Mouse (Mus musculus): ENCODE data around the gene Luc7l. TPM values are rescaled to one million over a fixed set of nuclear protein-coding genes. Genes with fewer than 3 reads are reported as not detected.

Luc7l gene
- total and polyA plus RNA-seq, 3 experiments, result 58.4 to 59.2 TPM; not detected in 1

DNA sequence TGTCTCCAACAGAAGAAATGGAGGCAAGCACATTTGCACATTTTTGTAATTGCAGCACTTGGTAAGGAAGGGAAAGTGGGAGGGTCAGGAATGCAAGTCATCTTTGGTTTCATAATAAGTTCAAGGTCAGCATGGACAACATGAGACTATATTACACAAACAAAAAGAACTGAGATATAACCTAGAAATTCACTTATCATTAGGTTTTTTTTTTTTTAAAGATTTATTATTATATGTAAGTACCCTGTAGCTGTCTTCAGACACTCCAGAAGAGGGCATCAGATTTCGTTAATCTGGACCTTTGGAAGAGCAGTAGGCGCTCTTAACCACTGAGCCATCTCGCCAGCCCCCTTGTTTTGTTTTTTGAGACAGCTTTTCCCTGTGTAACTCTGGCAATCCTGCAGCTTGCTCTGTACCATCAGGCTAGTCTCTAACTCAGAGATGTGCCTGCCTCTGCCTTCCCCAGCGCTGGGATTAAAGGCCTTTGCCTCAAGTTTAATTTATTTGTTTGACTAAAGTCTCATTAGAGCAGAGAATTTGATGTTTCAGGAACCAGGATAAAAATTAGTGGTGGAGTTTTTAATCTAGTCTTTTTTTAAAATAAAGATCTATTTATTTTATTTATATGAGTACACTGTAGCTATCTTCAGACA, 684 bp upstream of the Luc7l start:
- Histone ChIP-seq H3K9ac (ENCODE audit: control insufficient read depth, low read depth, low read length, poor library complexity, severe bottlenecking) (peak overlapping the region; percentile 97), H3K4me1 (ENCODE audit: control insufficient read depth in 1 of 2, insufficient read depth in 2 of 2, low read length in 2 of 2) (peaks cover 7% of the 10 kb centered on the region in 2 experiments; a peak in 2 of 4 replicates), H3K9me3 (replicated peaks; ENCODE audit: insufficient read depth, low read length) (no peaks in the 10 kb centered on the region), H3K4me3 (ENCODE audit: control insufficient read depth in 1 of 2, insufficient read depth in 1 of 2, low read depth in 2 of 2, low read length in 2 of 2) (peak overlapping the region; percentile 85 to 95), H3K36me3 (ENCODE audit: control insufficient read depth in 1 of 2, insufficient read depth in 2 of 2, low read length in 2 of 2) (peaks cover 25 to 27% of the 10 kb centered on the region in 2 experiments), H3K27ac (ENCODE audit: control insufficient read depth, low read depth, low read length) (peak overlapping the region; percentile 93), H3K27me3 (ENCODE audit: control insufficient read depth in 1 of 2, insufficient read depth in 2 of 2, low read length in 2 of 2) (no peaks in the 10 kb centered on the region), H3K79me2 (ENCODE audit: control insufficient read depth, insufficient read depth, low read length, poor library complexity) (peaks cover 39% of the 10 kb centered on the region)
- peak; percentile 52 for DNase-seq (ENCODE audit: low read depth, low spot score)
- no peak for TF ChIP-seq RAD21 (IDR thresholded peaks at IDR 0.05; ENCODE audit: low read depth, low read length)
- TF ChIP-seq KAT2A (conservative IDR thresholded peaks at IDR 0.05; ENCODE audit: low read depth, low read length), result no peak
- TF ChIP-seq SMC3 (IDR thresholded peaks at IDR 0.05; ENCODE audit: low read depth, low read length), result no peak
- TF ChIP-seq ZNF384 (IDR thresholded peaks at IDR 0.05; ENCODE audit: low read depth, low read length), result peak; percentile 69
- TF ChIP-seq CHD1 (IDR thresholded peaks at IDR 0.05; ENCODE audit: low read depth, low read length), result peak; percentile 58; the same call in 1 of the 2 replicates

DNA sequence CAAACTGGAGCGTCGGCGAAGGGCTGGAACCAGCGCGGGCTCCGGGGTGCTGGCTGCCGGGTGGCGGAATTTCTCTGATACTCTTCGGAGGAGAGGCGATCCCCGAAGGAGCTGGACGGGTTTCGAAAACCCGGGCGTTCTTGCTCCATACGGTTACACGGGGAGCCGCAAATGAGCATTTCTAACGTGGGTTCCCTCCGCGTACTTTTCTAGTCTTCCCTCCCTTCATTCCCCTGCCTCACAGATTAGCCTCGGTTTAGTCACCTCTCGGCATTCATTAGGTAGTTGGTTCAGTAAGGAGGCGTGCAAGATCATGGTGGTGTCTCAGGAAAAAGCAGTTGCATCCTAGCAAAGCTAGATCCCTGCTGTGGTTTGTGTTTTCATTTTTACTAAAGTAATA, 703 bp downstream of the Luc7l start:
- peak overlapping the region; percentile 97 for H3K9ac ChIP-seq (ENCODE audit: control insufficient read depth, low read depth, low read length, poor library complexity, severe bottlenecking)
- peak overlapping the region; percentile 85 to 95 for H3K4me3 ChIP-seq (ENCODE audit: control insufficient read depth in 1 of 2, insufficient read depth in 1 of 2, low read depth in 2 of 2, low read length in 2 of 2)
- H3K27ac ChIP-seq (ENCODE audit: control insufficient read depth, low read depth, low read length), result peak overlapping the region; percentile 93
- H3K9me3 ChIP-seq (replicated peaks; ENCODE audit: insufficient read depth, low read length), result no peaks in the 10 kb centered on the region
- H3K79me2 ChIP-seq (ENCODE audit: control insufficient read depth, insufficient read depth, low read length, poor library complexity), result peaks cover 43% of the 10 kb centered on the region
- DNase-seq (ENCODE audit: low read depth, low spot score), result peak; percentile 52
- H3K27me3 ChIP-seq (ENCODE audit: control insufficient read depth in 1 of 2, insufficient read depth in 2 of 2, low read length in 2 of 2), result no peaks in the 10 kb centered on the region
- H3K4me1 ChIP-seq (ENCODE audit: control insufficient read depth in 1 of 2, insufficient read depth in 2 of 2, low read length in 2 of 2), result peaks cover 7% of the 10 kb centered on the region in 2 experiments; a peak in 2 of 4 replicates
- TF ChIP-seq MAX (IDR thresholded peaks at IDR 0.05; ENCODE audit: low read length), result no peak
- TF ChIP-seq HCFC1 (IDR thresholded peaks at IDR 0.05; ENCODE audit: low read depth, low read length), result no peak
- TF ChIP-seq GATA1 (IDR thresholded peaks at IDR 0.05; ENCODE audit: low read depth, low read length), result no peak
- no peak for TF ChIP-seq ELF1 (IDR thresholded peaks at IDR 0.05; ENCODE audit: low read depth, low read length)
- TF ChIP-seq E2F4 (IDR thresholded peaks at IDR 0.05; ENCODE audit: borderline replicate concordance, low read depth, low read length), result no peak
- no peak for TF ChIP-seq RAD21 (IDR thresholded peaks at IDR 0.05; ENCODE audit: low read depth, low read length)
- no peak; the same call in 1 of the 2 replicates for TF ChIP-seq SIN3A (IDR thresholded peaks at IDR 0.05; ENCODE audit: low read length)
- TF ChIP-seq GABPA (IDR thresholded peaks at IDR 0.05; ENCODE audit: low read depth, low read length), result no peak
- no peak; the same call in 1 of the 2 replicates for TF ChIP-seq MXI1 (IDR thresholded peaks at IDR 0.05; ENCODE audit: low read depth, low read length)
- no peak for TF ChIP-seq ETS1 (IDR thresholded peaks at IDR 0.05; ENCODE audit: low read depth, low read length)
- H3K36me3 ChIP-seq (ENCODE audit: control insufficient read depth in 1 of 2, insufficient read depth in 2 of 2, low read length in 2 of 2), result peaks cover 29 to 32% of the 10 kb centered on the region in 2 experiments

DNA sequence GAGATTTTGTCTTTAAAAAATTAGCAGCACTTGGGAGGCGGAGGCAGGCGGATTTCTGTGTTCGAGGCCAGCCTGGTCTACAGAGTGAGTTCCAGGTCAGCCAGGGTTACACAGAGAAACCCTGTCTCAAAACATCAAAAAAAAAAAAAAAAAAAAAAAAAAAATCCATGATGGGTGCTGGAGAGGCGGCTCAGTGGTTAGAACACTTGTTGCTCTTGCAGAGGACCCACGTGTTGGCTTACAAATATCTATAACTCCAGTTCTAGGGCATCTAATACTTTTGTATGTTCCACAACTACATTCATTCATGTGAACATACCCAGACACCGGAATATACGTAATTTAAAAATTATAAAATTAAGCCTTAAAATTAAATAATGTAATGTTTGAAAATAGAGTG, 2.6 kb downstream of the Luc7l start:
- Histone ChIP-seq H3K4me1 (ENCODE audit: control insufficient read depth in 1 of 2, insufficient read depth in 2 of 2, low read length in 2 of 2) (peaks cover 7% of the 10 kb centered on the region in 2 experiments; a peak in 2 of 4 replicates), H3K27me3 (ENCODE audit: control insufficient read depth in 1 of 2, insufficient read depth in 2 of 2, low read length in 2 of 2) (no peaks in the 10 kb centered on the region), H3K4me3 (ENCODE audit: control insufficient read depth in 1 of 2, insufficient read depth in 1 of 2, low read depth in 2 of 2, low read length in 2 of 2) (no peak overlapping the region), H3K36me3 (ENCODE audit: control insufficient read depth in 1 of 2, insufficient read depth in 2 of 2, low read length in 2 of 2) (peaks cover 38 to 43% of the 10 kb centered on the region in 2 experiments), H3K79me2 (ENCODE audit: control insufficient read depth, insufficient read depth, low read length, poor library complexity) (peaks cover 49% of the 10 kb centered on the region), H3K9ac (ENCODE audit: control insufficient read depth, low read depth, low read length, poor library complexity, severe bottlenecking) (no peak overlapping the region), H3K9me3 (replicated peaks; ENCODE audit: insufficient read depth, low read length) (no peaks in the 10 kb centered on the region), H3K27ac (ENCODE audit: control insufficient read depth, low read depth, low read length) (no peak overlapping the region)
- TF ChIP-seq TCF12 (IDR thresholded peaks at IDR 0.05; ENCODE audit: low read depth, low read length) (no peak), MYB (IDR thresholded peaks at IDR 0.05; ENCODE audit: low read depth, low read length) (no peak)
- no peak for DNase-seq (ENCODE audit: low read depth, low spot score)

Measured in MEL (cell line).